Mouse (Mus musculus): ENCODE results near the gene Tmsb15a. TPM values are rescaled to one million over a fixed set of nuclear protein-coding genes. Genes with fewer than 3 reads are reported as not detected.

Gene Tmsb15a
- polyA plus RNA-seq, 1 experiment from 2014 or later = not detected

DNA sequence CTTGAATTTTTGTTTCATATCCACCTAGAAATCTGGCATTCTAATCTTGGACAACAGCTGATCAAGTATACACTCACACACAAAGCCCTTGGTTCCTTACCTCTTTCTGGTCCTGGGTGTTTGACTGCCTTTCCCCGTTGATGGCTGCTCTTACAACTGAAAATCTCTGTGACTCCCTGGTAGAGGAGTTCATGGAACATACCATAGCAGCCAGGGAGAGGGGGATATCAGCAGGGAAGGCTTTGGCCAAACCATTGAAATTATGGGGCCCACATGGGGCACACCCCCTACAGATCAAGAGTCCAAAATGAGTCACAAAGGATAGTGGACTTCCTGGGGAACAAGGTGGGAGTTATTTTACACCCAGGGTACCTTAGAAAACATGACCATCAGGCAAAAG lies 31.4 kb downstream of the Tmsb15a start, which contains the start of gene Tcp11x2:
Tcp11x2 (minus strand) TSS at position 158 of the 400 bp plus-strand sequence.
- no peak within 1 kb of the TSS for H3K27ac ChIP-seq (replicated peaks)
- no peaks in the 10 kb centered on the region; the same call in 1 of the 2 replicates for H3K27me3 ChIP-seq
- no peak within 1 kb of the TSS for H3K4me2 ChIP-seq
- H3K9me3 ChIP-seq = no peaks in the 10 kb centered on the region
- H3K4me1 ChIP-seq (replicated peaks) = no peaks in the 10 kb centered on the region
- no peak within 1 kb of the TSS for H3K9ac ChIP-seq
- H3K4me3 ChIP-seq = no peak within 1 kb of the TSS
- no peak for ATAC-seq (ENCODE audit: low read depth)
- no peaks in the 10 kb centered on the region for H3K36me3 ChIP-seq
- WGBS = 74% methylated on average over 1 of the region's 1 CpGs

DNA sequence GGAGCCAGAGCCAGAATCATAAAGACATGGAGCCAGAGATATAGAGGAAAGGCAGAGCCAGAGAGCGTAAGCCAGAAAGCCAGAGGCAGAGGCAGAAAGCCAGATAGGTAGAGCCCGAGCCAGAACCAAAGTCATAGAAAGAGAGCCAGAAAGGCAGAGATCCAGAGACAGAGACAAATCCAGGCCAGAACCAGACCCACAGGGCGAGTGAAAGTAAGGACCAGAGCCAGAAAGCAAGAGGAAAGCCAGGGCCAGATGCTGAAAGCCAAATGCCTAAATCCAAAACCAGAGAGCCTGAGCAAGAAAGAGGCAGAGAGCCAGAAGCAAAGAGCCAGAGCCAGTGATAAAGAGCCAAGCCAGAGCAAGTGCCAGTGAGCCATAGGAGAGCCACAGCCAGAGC lies 37.3 kb downstream of the Tmsb15a start:
- Histone ChIP-seq H3K4me3 (no peak overlapping the region), H3K27ac (replicated peaks) (no peak overlapping the region), H3K4me2 (no peak overlapping the region), H3K36me3 (no peaks in the 10 kb centered on the region), H3K27me3 (no peaks in the 10 kb centered on the region; the same call in 1 of the 2 replicates), H3K9me3 (no peaks in the 10 kb centered on the region), H3K4me1 (replicated peaks) (no peaks in the 10 kb centered on the region), H3K9ac (no peak overlapping the region)
- ATAC-seq (ENCODE audit: low read depth) = no peak
- 83% methylated on average over 3 of the region's 3 CpGs for WGBS

DNA sequence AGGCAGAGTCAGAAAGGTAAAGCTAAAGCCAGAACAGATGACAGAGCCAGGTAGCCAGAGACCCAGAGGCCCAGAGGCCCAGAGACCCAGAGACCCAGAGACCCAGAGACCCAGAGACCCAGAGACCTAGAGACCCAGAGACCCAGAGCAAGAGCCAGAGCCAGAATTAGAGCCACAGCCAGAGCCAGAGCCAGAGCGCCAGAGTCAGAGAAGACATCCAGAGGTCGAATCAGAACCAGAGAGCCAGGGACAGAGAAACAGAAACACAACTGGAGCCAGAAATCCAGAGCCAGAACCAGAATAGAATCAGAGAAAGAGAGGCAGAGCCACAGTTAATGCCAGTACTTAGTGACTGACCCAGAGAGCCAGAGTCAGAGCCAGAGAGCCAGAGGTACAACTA lies 43.2 kb downstream of the Tmsb15a start:
- no peak overlapping the region for H3K9ac ChIP-seq
- WGBS = 75% methylated on average over 2 of the region's 2 CpGs
- no peaks in the 10 kb centered on the region for H3K4me1 ChIP-seq (replicated peaks)
- no peak overlapping the region for H3K27ac ChIP-seq (replicated peaks)
- H3K27me3 ChIP-seq = no peaks in the 10 kb centered on the region
- ATAC-seq (ENCODE audit: low read depth) = no peak
- H3K4me2 ChIP-seq = no peak overlapping the region
- H3K9me3 ChIP-seq = no peaks in the 10 kb centered on the region
- H3K36me3 ChIP-seq = no peaks in the 10 kb centered on the region
- no peak overlapping the region for H3K4me3 ChIP-seq

Small RNA genes lying within 50 kb of the gene (microRNA-seq; reads per million reads assigned to microRNA genes)
- not detected for gene Mir7646

Other genes starting within 250 kb of the Tmsb15a start
- not detected in 2 replicates for gene AV320801, start 230.7 kb downstream of the Tmsb15a start, polyA plus RNA-seq (2015; fragmentation: Nextera tagmentation; extraction: Ambion mirVana)
- not detected in 2 replicates for gene Nxf7, start 126.5 kb downstream of the Tmsb15a start, polyA plus RNA-seq (2015; fragmentation: Nextera tagmentation; extraction: Ambion mirVana)
- gene Prame, start 97.6 kb downstream of the Tmsb15a start, polyA plus RNA-seq (2015; fragmentation: Nextera tagmentation; extraction: Ambion mirVana) = not detected in 2 replicates
- gene Tcp11x2, start 31.5 kb downstream of the Tmsb15a start, polyA plus RNA-seq (2015; fragmentation: Nextera tagmentation; extraction: Ambion mirVana) = not detected in 2 replicates
- gene Armcx5, start 17.5 kb upstream of the Tmsb15a start, polyA plus RNA-seq (2015; fragmentation: Nextera tagmentation; extraction: Ambion mirVana) = 10.8 and 12.0 TPM in 2 replicates
- 136 and 140 TPM in 2 replicates for gene Gprasp1, start 17.5 kb upstream of the Tmsb15a start, polyA plus RNA-seq (2015; fragmentation: Nextera tagmentation; extraction: Ambion mirVana)
- gene Bhlhb9, start 72.3 kb upstream of the Tmsb15a start, polyA plus RNA-seq (2015; fragmentation: Nextera tagmentation; extraction: Ambion mirVana) = 106 TPM in 2 replicates
- 113 and 127 TPM in 2 replicates for gene Gprasp2, start 113.8 kb upstream of the Tmsb15a start, polyA plus RNA-seq (2015; fragmentation: Nextera tagmentation; extraction: Ambion mirVana)

All from neural tube, embryonic 13.5 days (tissue).